Mouse (Mus musculus) stomach, postnatal 0 days (tissue): ENCODE data around the gene Epb41.

Experiments used
- CTCF ChIP-seq: IDR thresholded peaks from 2 replicates; pipeline ENCODE4 v1.5.1; 2016; ENCODE audit warnings: antibody characterized with exemption, low read depth, mild to moderate bottlenecking, moderate library complexity
- EP300 ChIP-seq: optimal IDR thresholded peaks from 2 replicates; pipeline ENCODE3; 2016; ENCODE audit warnings: antibody characterized with exemption

DNA sequence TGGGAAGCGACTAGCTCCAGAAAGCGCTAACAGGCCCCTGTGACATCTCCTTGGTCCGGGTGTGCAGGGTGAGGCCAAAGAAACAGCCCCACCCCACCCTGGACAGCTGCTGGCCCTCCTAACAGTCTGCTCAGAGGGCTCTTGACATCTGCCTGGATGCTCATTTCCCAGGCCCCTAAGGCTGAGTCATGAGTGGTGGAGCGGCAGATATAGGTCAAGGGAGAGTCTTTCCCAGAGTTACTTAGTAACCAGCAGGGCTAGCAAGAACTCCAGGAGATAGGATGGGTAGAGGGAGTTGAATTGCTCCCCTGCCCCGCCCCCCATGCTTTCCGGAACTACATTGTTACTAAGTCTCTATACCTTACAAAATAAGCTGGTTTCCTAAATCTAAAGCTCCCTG, 18.0 kb upstream of the Epb41 start:
- TF ChIP-seq CTCF (no peak), EP300 (no peak)
